Mouse (Mus musculus): ENCODE measurements at regions not wholly inside any gene's neighbourhood (a gene's known extent, or its start where the extent isn't known, plus 50 kb on each side); places are given as distances from the start of the nearest gene placed in this dataset.
A peak's percentile ranks its signal among the peaks of the same experiment; 100 is the strongest.

DNA sequence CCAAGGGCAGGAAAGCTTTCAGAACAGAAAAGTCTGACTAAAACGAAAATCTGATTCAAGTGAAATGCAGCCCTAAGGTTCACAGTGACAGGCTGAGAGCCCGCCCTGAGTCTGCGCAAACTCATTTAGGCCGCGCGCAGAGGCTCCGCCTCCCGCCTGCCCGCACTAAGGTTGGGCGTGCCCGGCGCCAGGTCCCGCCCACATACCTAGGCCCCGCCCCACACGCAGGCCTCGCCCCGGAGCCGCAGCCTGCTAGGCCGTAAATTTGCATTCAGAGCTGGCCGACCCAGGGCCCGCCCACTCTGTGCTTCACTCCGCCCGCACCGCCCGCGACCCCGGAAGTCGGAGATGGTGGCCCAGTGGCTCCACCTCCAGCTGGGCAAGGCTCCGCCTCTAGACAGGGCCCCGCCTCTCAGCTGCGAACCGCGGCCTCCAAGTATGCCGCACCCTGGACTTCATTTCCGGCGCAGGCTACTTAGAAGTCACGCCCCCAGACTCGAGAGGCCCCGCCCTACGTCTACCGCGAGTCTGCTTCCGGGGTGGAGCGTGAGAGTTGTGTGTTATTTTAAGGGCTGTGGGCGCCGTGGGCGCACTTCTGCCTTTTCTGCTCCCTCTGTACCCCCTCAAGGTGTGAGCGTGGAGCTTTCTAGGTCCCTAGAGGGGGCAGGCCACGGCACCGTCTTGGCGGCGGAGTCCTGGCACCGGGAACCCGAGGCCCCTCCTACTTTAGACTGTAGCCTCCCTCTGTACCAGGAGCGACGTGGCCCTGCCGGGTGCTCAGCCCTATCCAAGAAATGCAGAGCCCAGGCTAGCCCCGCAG lies 52.3 kb upstream of the Wnt7b start:
- Histone ChIP-seq H3K27ac (ENCODE audit: insufficient read depth, low read length) (peak overlapping the region; percentile 89), H3K4me1 (ENCODE audit: control insufficient read depth, insufficient read depth, low read length) (no peaks in the 10 kb centered on the region), H3K4me3 (ENCODE audit: insufficient read depth, low read length) (peak overlapping the region; percentile 60)
- TF ChIP-seq POLR2A (IDR thresholded peaks at IDR 0.05; ENCODE audit: low read depth, low read length) (peak; percentile 84), CTCF (IDR thresholded peaks at IDR 0.05; ENCODE audit: borderline replicate concordance, insufficient read depth, low read length) (no peak)

DNA sequence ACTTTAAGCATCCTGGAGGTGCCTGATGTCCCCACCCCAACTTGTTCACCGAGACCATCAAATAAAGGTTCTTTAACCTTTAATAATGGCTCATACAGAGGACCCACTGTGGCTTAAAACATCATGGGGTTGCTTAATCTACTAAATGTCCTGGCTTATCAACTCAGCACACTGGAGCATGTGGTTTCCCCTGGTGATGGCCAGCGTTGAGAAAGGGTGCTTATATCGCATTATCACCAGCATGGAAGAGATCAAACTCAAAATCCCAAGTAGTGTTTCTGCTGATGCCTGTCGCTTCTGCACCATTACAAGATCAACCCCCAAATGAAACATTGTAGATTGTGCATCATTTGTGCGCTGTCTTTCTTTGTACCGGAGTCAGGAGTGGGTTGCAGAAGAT lies 53.2 kb upstream of the Wnt7b start:
- 0 out of 2 replicates have a peak overlapping the region, but pooled peaks have one; percentile 89 for H3K27ac ChIP-seq (ENCODE audit: insufficient read depth, low read length)
- TF ChIP-seq POLR2A (IDR thresholded peaks at IDR 0.05; ENCODE audit: low read depth, low read length) (0 out of 2 replicates have a peak, but pooled peaks have one; percentile 11), CTCF (IDR thresholded peaks at IDR 0.05; ENCODE audit: borderline replicate concordance, insufficient read depth, low read length) (no peak)

GRCm38 (mm10) chr15:85639566-85639965 lies 57.3 kb upstream of the Wnt7b start:
- Histone ChIP-seq H3K4me3 (ENCODE audit: insufficient read depth, low read length) (no peak overlapping the region), H3K4me1 (ENCODE audit: control insufficient read depth, insufficient read depth, low read length) (no peaks in the 10 kb centered on the region), H3K27ac (ENCODE audit: insufficient read depth, low read length) (no peak overlapping the region)
- TF ChIP-seq CTCF (IDR thresholded peaks at IDR 0.05; ENCODE audit: borderline replicate concordance, insufficient read depth, low read length) (no peak), POLR2A (IDR thresholded peaks at IDR 0.05; ENCODE audit: low read depth, low read length) (no peak)

More for the DNA sequence above, 53.2 kb upstream of the Wnt7b start:
- Histone ChIP-seq H3K4me1 (ENCODE audit: control insufficient read depth, insufficient read depth, low read length) (no peaks in the 10 kb centered on the region), H3K4me3 (ENCODE audit: insufficient read depth, low read length) (no peak overlapping the region; the same call in 1 of the 2 replicates)

DNA sequence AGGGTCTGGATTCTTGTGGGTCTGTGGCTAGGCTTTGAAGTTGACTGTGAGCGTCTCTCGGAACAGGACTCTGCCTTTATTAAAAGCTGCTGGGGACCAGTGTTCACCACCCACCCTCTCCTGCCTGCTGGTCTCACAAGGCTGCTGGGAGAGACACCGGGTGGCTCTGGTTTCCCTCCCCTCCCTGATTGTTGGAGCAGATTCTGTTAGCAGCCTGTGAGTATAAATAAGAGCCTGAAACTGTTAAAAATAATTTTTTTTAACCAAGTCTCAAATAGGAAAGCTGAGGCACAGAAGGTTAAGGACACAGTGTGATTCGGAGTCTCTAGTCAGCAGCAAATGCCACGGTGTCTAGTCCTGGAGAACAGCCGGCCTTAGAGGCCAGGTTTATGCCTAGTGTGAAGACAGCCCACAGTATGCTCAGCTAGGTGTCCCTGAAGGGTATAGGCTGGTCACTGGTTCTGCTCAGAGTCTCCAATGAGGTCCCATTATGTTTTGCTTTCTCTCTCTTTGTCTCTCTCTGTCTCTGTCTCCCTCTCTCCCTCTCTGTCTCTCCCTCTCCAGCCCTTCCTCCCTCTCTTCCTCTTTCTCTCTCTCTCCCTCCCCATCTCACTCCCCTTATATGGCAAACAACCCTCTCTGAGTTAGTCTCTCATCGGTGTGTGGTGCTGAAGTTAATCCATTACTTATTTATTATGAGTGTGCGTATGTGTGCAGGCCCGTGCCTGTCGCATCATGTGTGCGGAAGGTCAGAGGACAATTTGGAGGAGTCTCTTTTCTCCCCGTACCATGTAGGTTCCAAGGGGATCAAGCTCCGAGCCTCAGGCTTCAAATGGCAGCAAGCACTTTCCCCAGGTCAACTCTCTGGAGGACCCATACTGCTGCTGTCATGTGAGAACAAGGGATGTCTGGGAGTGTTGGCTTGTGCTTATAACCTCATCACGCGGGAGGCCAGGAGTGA lies 59.1 kb upstream of the Wnt7b start:
- H3K4me1 ChIP-seq (ENCODE audit: control insufficient read depth, insufficient read depth, low read length) = no peaks in the 10 kb centered on the region
- H3K4me3 ChIP-seq (ENCODE audit: insufficient read depth, low read length) = no peak overlapping the region
- no peak overlapping the region for H3K27ac ChIP-seq (ENCODE audit: insufficient read depth, low read length)
- no peak for TF ChIP-seq CTCF (IDR thresholded peaks at IDR 0.05; ENCODE audit: borderline replicate concordance, insufficient read depth, low read length)
- no peak for TF ChIP-seq POLR2A (IDR thresholded peaks at IDR 0.05; ENCODE audit: low read depth, low read length)

DNA sequence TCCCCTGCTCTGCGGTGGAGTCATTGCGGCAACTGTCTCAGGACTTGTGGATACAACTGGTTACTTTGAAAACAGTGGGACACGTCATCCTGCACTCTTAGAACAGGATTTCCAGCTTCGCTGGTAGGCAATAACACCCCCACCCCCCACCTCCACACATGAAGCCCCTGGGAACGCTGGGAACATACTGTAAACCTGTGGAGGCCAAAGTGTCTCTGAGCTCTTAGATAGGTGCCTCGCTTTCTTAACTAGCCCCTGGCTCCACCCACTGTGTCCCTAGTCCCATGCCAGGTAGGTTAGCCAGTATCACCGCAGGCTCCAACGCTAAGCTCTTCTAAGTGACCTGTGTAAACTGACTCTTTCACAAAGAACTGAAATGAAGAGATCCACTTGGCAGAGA lies 63.1 kb upstream of the Wnt7b start:
- Histone ChIP-seq H3K4me3 (ENCODE audit: insufficient read depth, low read length) (no peak overlapping the region; the same call in 1 of the 2 replicates), H3K4me1 (ENCODE audit: control insufficient read depth, insufficient read depth, low read length) (peaks cover 6% of the 10 kb centered on the region; the same call in 1 of the 2 replicates), H3K27ac (ENCODE audit: insufficient read depth, low read length) (no peak overlapping the region)
- TF ChIP-seq CTCF (IDR thresholded peaks at IDR 0.05; ENCODE audit: borderline replicate concordance, insufficient read depth, low read length) = no peak
- TF ChIP-seq POLR2A (IDR thresholded peaks at IDR 0.05; ENCODE audit: low read depth, low read length) = no peak; the same call in 1 of the 2 replicates

DNA sequence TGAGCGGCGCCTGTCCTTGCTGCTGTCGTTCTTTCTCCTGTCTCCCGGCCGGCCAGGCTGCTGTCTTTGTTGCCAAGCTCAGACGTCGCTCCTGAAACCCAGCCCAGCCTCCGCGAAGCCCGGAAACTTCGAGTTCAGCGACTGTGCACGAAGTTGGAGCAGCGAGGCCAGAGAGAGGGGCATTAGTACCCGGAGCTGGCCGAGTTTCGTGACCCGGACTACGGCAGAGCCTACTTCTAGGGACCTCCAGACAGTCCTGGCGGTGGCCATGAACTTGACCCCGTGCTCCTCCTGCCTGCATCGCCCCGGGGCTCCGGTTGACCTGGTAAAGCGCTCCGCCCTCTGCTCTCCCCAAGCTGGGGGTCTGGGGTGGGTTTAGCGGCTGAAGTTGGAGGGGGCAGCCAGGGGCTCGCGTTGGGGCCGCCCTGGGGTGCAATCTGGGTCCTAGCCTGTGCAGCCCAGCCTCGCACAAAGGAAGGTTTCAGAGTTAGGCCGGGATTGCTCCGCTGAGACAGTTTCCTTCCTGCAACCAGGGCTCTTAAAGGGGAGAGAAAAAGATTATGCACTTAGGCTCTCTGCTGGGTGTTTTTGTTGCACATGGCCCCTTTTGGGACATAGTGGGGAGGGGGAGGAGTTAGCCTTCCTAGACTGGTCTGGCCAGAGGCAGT lies 63.8 kb upstream of the Wnt7b start:
- H3K27ac ChIP-seq (ENCODE audit: insufficient read depth, low read length) = no peak overlapping the region
- peak; percentile 57 for TF ChIP-seq POLR2A (IDR thresholded peaks at IDR 0.05; ENCODE audit: low read depth, low read length)
- TF ChIP-seq CTCF (IDR thresholded peaks at IDR 0.05; ENCODE audit: borderline replicate concordance, insufficient read depth, low read length) = no peak
- H3K4me1 ChIP-seq (ENCODE audit: control insufficient read depth, insufficient read depth, low read length) = peaks cover 6% of the 10 kb centered on the region; the same call in 1 of the 2 replicates
- H3K4me3 ChIP-seq (ENCODE audit: insufficient read depth, low read length) = peak overlapping the region; percentile 33

GRCm38 (mm10) chr15:85646639-85647277 lies 64.5 kb upstream of the Wnt7b start:
- peaks cover 6% of the 10 kb centered on the region; the same call in 1 of the 2 replicates for H3K4me1 ChIP-seq (ENCODE audit: control insufficient read depth, insufficient read depth, low read length)
- H3K27ac ChIP-seq (ENCODE audit: insufficient read depth, low read length) = no peak overlapping the region
- TF ChIP-seq CTCF (IDR thresholded peaks at IDR 0.05; ENCODE audit: borderline replicate concordance, insufficient read depth, low read length) = no peak
- no peak for TF ChIP-seq POLR2A (IDR thresholded peaks at IDR 0.05; ENCODE audit: low read depth, low read length)
- H3K4me3 ChIP-seq (ENCODE audit: insufficient read depth, low read length) = peak overlapping the region; percentile 33

- Histone ChIP-seq H3K4me3 (ENCODE audit: insufficient read depth, low read length) (no peak overlapping the region), H3K4me1 (ENCODE audit: control insufficient read depth, insufficient read depth, low read length) (peaks cover 6% of the 10 kb centered on the region; the same call in 1 of the 2 replicates), H3K27ac (ENCODE audit: insufficient read depth, low read length) (no peak overlapping the region)
- TF ChIP-seq CTCF (IDR thresholded peaks at IDR 0.05; ENCODE audit: borderline replicate concordance, insufficient read depth, low read length) (no peak), POLR2A (IDR thresholded peaks at IDR 0.05; ENCODE audit: low read depth, low read length) (no peak)
Measured at GRCm38 (mm10) chr15:85647593-85647992, 65.3 kb upstream of the Wnt7b start.
